Mouse (Mus musculus) forebrain, embryonic 12.5 days (tissue): ENCODE measurements around the gene Adamts18. TPM values are rescaled to one million over a fixed set of nuclear protein-coding genes. Genes with fewer than 3 reads are reported as not detected.

ENCODE experiments used
- ATAC-seq: fragments of 200-750 bp; cut with Nextera tagmentation; 2 replicates; pipeline ENCODE4 v1.8.0; 2017; ENCODE audit warnings: moderate TSS enrichment; ENCODE audit not compliant: low FRiP score
- H3K27ac ChIP-seq: fragments of 300-500 bp; sonication (generic); 2 replicates; pipeline ENCODE4 v1.5.1; 2016; ENCODE audit warnings: mild to moderate bottlenecking
- H3K27me3 ChIP-seq: fragments of 300-500 bp; sonication (generic); 2 replicates; pipeline ENCODE4 v1.6.1; 2016; ENCODE audit warnings: mild to moderate bottlenecking
- H3K36me3 ChIP-seq: fragments of 300-500 bp; sonication (generic); replicated peaks from 2 replicates; pipeline ENCODE4 v1.6.1; 2016; ENCODE audit warnings: mild to moderate bottlenecking
- H3K4me1 ChIP-seq: fragments of 300-500 bp; sonication (generic); 2 replicates; pipeline ENCODE4 v1.6.1; 2016
- H3K4me2 ChIP-seq: fragments of 300-500 bp; sonication (generic); 2 replicates; pipeline ENCODE4 v1.6.1; 2016; ENCODE audit warnings: mild to moderate bottlenecking, moderate library complexity
- H3K4me3 ChIP-seq: fragments of 300-500 bp; sonication (generic); replicated peaks from 2 replicates; pipeline ENCODE4 v1.5.1; 2016; ENCODE audit warnings: mild to moderate bottlenecking
- H3K9ac ChIP-seq: fragments of 300-500 bp; sonication (generic); 2 replicates; pipeline ENCODE4 v1.6.1; 2016; ENCODE audit warnings: mild to moderate bottlenecking
- H3K9me3 ChIP-seq: fragments of 300-500 bp; sonication (generic); 2 replicates; pipeline ENCODE4 v1.6.1; 2016
- WGBS: fragments of 180-500 bp; shearing (Covaris S2); methylation state at CpG from one replicate; pipeline ENCODE4 v1.1.7; 2016; 5-methylcytosine and 5-hydroxymethylcytosine counted together
- polyA plus RNA-seq: library from polyadenylated mRNA; unstranded; fragments of >200 nt; fragmentation: Nextera tagmentation; extraction: Ambion mirVana; gene quantifications from 2 replicates; pipeline ENCODE4 v1.2.1, GENCODE M21; 2016

Adamts18 gene
- polyA plus RNA-seq, 1 experiment from 2014 or later: 5.6 TPM

DNA sequence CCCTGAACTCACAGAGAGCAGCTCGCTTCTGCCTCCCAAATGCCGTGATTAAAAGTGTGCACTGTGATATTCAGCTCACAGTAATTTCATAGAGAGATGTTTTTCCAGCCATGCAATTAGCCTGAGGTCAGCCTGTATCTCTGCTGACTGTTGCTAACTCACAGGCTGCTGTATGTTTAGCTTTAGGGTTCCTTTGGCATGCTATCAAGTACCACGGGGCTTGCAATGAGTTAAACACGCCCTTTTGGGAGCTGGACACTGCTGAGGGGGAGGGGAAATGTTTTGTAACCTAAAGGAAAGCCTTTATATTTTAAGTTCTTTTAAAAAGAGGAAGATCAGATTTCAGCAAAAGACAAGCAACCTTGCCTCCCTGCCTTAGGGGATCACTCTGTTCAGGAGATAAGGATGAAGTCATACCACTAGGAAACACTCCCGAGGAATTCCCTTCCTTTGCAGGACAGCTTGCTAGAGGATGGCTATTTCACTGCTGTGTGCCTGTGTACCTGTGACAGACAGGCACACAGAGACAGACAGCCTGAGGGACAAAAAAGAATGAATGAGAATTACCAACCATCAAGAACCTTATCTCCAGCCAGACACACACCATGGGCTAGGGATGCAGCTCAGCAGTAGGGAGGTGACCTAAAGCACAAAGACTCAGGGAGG is 124.5 kb downstream of the Adamts18 start:
- H3K4me3 ChIP-seq: no peak overlapping the region
- H3K36me3 ChIP-seq: no peaks in the 10 kb centered on the region
- H3K4me2 ChIP-seq: no peak overlapping the region
- ATAC-seq: no peak
- H3K9ac ChIP-seq: no peak overlapping the region
- no peaks in the 10 kb centered on the region for H3K27me3 ChIP-seq
- no peaks in the 10 kb centered on the region for H3K9me3 ChIP-seq
- no peak overlapping the region for H3K27ac ChIP-seq
- WGBS: 57% methylated on average over 5 of the region's 5 CpGs
- peaks cover 7% of the 10 kb centered on the region; the same call in 1 of the 2 replicates for H3K4me1 ChIP-seq

DNA sequence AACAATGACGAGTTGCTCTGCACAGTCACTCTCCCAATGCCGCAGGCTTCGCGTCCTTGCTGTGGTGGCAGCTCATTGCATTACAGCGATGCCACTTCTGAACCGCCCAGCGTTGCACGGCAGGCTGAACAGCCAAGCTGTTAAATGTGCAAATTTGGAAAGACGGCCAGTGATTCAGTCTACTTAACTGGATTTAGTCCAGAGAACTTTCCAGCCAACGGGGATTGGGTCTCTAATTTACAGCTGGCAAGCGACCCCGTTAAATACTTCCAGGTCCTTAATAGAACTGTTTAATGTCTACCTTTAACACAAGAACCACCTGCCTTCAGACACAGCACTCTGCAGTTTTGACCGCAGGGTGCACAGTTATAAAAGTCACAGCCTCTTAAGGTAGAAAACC is 127.1 kb downstream of the Adamts18 start:
- Histone ChIP-seq H3K4me1 (peaks cover 7% of the 10 kb centered on the region; the same call in 1 of the 2 replicates), H3K9ac (no peak overlapping the region), H3K4me3 (no peak overlapping the region), H3K36me3 (no peaks in the 10 kb centered on the region), H3K27ac (no peak overlapping the region), H3K9me3 (no peaks in the 10 kb centered on the region), H3K27me3 (no peaks in the 10 kb centered on the region), H3K4me2 (no peak overlapping the region)
- 84% methylated on average over 13 of the region's 13 CpGs for WGBS
- ATAC-seq: no peak

DNA sequence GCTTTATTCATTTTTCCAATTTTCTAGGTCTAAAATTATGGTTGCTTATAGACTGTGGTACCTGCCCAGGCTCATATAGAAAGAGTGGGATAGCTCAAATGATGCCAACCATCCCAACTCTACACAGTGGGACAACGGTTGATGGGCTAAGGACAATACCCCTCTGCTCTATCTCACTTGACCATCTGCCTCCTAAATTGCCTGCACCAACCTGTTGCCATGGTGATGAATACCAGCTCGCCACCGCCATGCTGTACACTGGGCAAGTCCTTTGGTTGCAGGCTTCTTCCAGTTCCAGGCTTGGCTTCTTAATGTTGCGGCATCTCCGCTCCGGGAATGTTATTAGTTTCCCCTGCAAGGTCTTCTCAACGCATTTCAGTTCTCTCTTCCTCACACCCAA is 143.6 kb downstream of the Adamts18 start:
- 0 out of 2 replicates have a peak, but pooled peaks have one; percentile 41 for ATAC-seq
- H3K27ac ChIP-seq: 0 out of 2 replicates have a peak overlapping the region, but pooled peaks have one; percentile 19
- peaks cover 10% of the 10 kb centered on the region for H3K4me1 ChIP-seq
- WGBS: 63% methylated on average over 7 of the region's 7 CpGs
- no peaks in the 10 kb centered on the region for H3K27me3 ChIP-seq
- no peaks in the 10 kb centered on the region for H3K36me3 ChIP-seq
- H3K9me3 ChIP-seq: no peaks in the 10 kb centered on the region
- no peak overlapping the region for H3K4me3 ChIP-seq
- H3K4me2 ChIP-seq: no peak overlapping the region
- no peak overlapping the region for H3K9ac ChIP-seq

DNA sequence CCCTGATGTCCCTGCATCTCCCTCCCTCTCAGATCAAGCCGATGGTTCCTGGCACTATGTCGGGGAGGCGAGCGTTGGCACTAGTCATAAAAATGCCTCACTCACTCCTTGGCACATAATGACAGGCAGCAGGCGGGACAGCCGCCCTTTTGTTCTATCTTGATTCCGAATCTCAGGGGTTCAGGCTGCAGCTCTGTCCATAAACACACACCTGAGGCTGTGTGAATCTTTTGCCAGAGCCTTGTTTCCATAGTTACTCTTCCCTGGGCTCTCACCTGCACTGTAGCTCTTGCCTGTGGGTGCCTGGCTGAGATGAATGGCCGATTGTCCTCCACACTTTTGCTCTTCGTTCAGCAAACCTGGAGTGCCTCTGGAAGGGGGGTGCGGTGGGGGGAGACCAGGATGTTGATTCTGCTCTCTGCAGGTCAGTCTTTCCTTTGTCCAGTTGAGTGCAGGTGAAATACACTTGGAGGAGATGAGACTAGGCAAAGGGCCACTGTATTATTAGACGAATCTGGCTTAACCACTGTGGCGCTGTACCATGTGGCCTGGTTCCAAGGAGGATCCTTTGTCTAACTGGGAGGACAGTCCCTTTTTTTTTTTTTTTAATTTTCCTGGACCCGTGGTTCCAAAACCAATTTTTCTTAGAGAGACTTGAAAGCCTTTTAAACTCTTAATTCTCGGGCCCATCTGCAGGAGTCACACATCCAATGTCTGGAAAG is 156.8 kb downstream of the Adamts18 start:
- H3K36me3 ChIP-seq: no peaks in the 10 kb centered on the region
- no peak overlapping the region for H3K27ac ChIP-seq
- no peaks in the 10 kb centered on the region for H3K9me3 ChIP-seq
- WGBS: 76% methylated on average over 14 of the region's 14 CpGs
- H3K9ac ChIP-seq: no peak overlapping the region
- H3K4me2 ChIP-seq: no peak overlapping the region
- no peaks in the 10 kb centered on the region for H3K27me3 ChIP-seq
- H3K4me3 ChIP-seq: no peak overlapping the region
- ATAC-seq: no peak
- H3K4me1 ChIP-seq: 0 out of 2 replicates have a peak, but pooled peaks cover 3% of the 10 kb centered on the region

DNA sequence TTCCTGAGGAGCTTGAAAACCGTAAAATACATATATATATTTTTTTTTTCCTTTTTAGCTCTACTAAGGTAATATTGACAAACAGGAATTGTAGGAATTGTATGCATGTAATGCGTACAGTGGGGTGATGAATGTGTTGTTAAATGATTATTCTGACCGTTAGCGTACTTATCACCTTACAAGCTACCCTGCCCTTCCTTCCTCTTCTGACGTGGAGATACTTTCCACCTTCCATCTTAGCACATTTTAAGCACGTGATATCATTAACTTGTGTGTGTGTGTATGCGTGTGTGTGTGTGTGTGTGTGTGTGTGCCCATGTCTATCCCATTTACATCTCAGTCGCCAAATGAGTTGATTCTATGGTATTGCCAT is 160.0 kb downstream of the Adamts18 start:
- 90% methylated on average over 8 of the region's 8 CpGs for WGBS
- Histone ChIP-seq H3K27ac (no peak overlapping the region), H3K4me3 (no peak overlapping the region), H3K9ac (no peak overlapping the region), H3K36me3 (no peaks in the 10 kb centered on the region), H3K9me3 (no peaks in the 10 kb centered on the region), H3K4me1 (0 out of 2 replicates have a peak, but pooled peaks cover 3% of the 10 kb centered on the region), H3K27me3 (no peaks in the 10 kb centered on the region), H3K4me2 (no peak overlapping the region)
- no peak for ATAC-seq

DNA sequence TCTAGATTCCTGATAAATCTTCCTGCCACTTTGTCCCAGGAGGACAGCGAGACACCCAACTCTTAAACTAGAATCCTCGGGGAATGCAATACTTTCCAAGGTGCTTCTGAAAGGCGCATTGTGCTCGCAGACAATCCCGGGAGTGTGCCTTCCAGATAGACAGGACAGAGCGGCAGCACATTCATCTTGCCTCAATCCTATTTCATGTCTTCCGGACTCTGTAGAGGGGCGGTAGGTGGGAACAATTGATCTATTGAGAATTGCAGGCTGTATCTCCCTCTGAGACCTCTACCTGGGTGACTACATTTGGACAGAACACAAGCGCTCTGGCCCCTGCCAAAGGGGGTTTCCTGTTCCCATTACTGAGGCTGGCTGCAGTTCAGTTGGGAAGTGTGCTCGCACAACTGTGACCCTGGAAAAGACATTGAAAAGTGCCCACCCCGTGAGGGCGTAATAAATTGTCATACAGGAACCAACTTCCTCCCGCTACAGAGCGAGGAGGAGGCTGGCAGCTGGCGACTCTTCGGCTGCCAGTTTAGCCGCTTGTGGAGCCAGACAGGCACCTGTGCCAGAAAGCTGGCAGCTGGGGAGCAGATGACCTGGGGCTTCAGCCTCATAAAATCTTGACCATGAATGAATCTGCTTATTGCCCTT is 160.5 kb downstream of the Adamts18 start:
- Histone ChIP-seq H3K9ac (no peak overlapping the region), H3K4me2 (no peak overlapping the region), H3K4me3 (no peak overlapping the region), H3K27ac (no peak overlapping the region), H3K4me1 (0 out of 2 replicates have a peak, but pooled peaks cover 3% of the 10 kb centered on the region), H3K9me3 (no peaks in the 10 kb centered on the region), H3K36me3 (no peaks in the 10 kb centered on the region), H3K27me3 (no peaks in the 10 kb centered on the region)
- WGBS: 85% methylated on average over 17 of the region's 17 CpGs
- no peak for ATAC-seq

DNA sequence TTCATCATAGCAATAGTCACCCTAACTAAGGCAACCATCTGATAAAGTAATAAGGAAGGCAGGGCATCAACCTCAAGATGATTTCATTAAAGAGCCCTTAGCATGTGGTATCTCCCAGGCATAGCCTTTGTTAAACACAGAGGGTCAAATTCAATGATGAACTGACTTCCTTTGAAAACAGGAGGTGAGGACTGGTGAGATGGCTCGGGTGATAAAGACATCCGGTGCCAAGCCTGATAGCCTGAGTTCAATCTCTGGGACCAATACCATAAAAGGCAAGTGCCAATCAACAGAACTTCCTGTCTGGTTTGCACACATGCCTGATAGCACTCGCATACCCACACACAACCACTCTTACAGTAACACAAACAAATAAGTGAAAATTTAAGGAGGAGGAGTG is 169.2 kb downstream of the Adamts18 start:
- no peak overlapping the region for H3K27ac ChIP-seq
- ATAC-seq: no peak
- H3K4me3 ChIP-seq: no peak overlapping the region
- H3K9ac ChIP-seq: no peak overlapping the region
- H3K9me3 ChIP-seq: no peaks in the 10 kb centered on the region
- no peaks in the 10 kb centered on the region for H3K4me1 ChIP-seq
- no peak overlapping the region for H3K4me2 ChIP-seq
- no peaks in the 10 kb centered on the region for H3K36me3 ChIP-seq
- H3K27me3 ChIP-seq: no peaks in the 10 kb centered on the region
- WGBS: 88% methylated on average over 3 of the region's 3 CpGs

DNA sequence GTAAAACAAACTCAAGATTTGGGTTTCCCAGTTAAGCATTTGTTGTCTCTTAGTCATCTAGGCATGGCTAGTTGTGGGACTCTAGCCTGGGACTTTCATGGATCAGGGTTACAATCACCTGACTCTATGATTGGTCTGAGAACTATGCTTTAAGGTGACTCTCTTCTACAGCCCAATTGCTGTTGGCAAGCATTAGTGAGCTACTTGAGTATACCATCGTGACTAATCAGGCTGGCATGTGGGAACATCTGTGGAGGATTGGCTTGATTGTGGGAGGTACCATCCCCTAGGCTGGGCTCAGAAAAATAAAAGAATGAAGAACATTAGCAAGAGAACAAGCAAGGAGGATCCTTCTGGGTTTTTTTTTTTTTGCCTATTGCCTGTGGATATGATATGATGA is 171.7 kb downstream of the Adamts18 start:
- Histone ChIP-seq H3K36me3 (no peaks in the 10 kb centered on the region), H3K27ac (no peak overlapping the region), H3K4me3 (no peak overlapping the region), H3K4me2 (no peak overlapping the region), H3K9ac (no peak overlapping the region), H3K27me3 (no peaks in the 10 kb centered on the region), H3K4me1 (peaks cover 8% of the 10 kb centered on the region; the same call in 1 of the 2 replicates), H3K9me3 (no peaks in the 10 kb centered on the region)
- 89% methylated on average over 1 of the region's 1 CpGs for WGBS
- ATAC-seq: no peak

DNA sequence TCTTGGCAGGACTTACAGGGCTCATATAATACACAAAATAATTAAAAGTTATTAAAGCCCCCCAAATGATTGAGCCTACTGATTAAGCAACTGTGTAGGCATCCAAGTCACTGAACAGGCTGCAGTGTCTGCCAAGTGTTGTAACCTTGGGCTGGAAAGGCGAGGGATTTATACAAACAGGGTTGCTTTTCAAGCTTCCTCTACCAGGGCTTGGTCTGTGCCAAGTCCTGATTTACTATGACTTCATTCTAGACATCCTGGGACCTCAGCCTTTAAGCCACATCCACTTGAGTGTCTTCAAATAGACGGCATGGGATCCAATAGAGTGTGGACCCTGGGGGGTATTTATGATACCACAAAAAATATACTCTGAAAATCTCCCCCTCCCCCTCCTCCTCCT is 173.3 kb downstream of the Adamts18 start:
- no peak overlapping the region for H3K4me3 ChIP-seq
- no peaks in the 10 kb centered on the region for H3K27me3 ChIP-seq
- no peak overlapping the region for H3K4me2 ChIP-seq
- no peak overlapping the region for H3K9ac ChIP-seq
- no peak for ATAC-seq
- H3K36me3 ChIP-seq: no peaks in the 10 kb centered on the region
- H3K4me1 ChIP-seq: peaks cover 8% of the 10 kb centered on the region; the same call in 1 of the 2 replicates
- 81% methylated on average over 2 of the region's 2 CpGs for WGBS
- H3K27ac ChIP-seq: no peak overlapping the region
- no peaks in the 10 kb centered on the region for H3K9me3 ChIP-seq

DNA sequence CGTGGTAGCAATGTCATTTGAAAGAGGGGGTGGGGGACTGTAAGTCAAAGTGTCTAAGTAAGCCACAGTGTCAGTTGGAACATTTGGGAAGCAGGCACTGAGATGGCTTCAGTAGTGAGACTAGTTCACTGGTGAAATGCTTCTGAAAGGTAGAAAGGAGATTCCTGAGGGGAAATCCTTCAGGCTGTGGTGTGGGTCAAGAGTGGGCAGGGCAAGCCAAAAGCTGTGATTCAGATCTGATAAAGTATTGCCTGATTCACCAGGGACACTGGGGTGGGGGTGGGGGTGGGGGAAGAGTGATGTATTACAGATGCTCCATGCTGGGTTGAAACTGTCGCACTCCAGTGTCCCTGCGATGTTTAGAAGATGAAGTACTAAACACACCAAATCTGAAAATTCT is 173.9 kb downstream of the Adamts18 start:
- no peak for ATAC-seq
- Histone ChIP-seq H3K36me3 (no peaks in the 10 kb centered on the region), H3K27ac (no peak overlapping the region), H3K9me3 (no peaks in the 10 kb centered on the region), H3K27me3 (no peaks in the 10 kb centered on the region), H3K4me1 (peaks cover 8% of the 10 kb centered on the region; the same call in 1 of the 2 replicates), H3K4me2 (no peak overlapping the region), H3K9ac (no peak overlapping the region), H3K4me3 (no peak overlapping the region)
- WGBS: 93% methylated on average over 3 of the region's 3 CpGs

DNA sequence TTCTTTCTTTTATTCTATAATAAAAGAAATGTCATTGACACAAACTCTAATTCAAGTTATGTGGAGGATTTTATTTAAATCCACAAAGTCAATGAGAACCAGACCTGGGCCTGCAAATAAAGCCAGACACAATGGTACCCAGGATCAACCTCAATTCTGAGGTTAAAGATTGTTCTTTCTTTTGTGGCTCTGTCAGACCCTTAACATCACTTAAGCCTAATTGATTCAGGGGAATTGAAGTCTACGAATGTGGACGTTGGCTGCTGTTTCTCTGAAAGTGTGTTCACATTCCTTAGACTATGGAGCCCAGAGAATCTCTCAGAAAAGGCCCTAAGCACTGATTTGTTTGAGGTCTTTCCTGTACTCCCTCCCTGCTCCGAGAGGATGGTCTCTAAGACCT is 175.2 kb downstream of the Adamts18 start:
- no peak overlapping the region for H3K27ac ChIP-seq
- no peak overlapping the region for H3K9ac ChIP-seq
- no peaks in the 10 kb centered on the region for H3K9me3 ChIP-seq
- no peaks in the 10 kb centered on the region for H3K36me3 ChIP-seq
- no peaks in the 10 kb centered on the region for H3K27me3 ChIP-seq
- H3K4me1 ChIP-seq: peaks cover 8% of the 10 kb centered on the region; the same call in 1 of the 2 replicates
- H3K4me2 ChIP-seq: no peak overlapping the region
- 16% methylated on average over 3 of the region's 3 CpGs for WGBS
- H3K4me3 ChIP-seq: no peak overlapping the region
- ATAC-seq: no peak

DNA sequence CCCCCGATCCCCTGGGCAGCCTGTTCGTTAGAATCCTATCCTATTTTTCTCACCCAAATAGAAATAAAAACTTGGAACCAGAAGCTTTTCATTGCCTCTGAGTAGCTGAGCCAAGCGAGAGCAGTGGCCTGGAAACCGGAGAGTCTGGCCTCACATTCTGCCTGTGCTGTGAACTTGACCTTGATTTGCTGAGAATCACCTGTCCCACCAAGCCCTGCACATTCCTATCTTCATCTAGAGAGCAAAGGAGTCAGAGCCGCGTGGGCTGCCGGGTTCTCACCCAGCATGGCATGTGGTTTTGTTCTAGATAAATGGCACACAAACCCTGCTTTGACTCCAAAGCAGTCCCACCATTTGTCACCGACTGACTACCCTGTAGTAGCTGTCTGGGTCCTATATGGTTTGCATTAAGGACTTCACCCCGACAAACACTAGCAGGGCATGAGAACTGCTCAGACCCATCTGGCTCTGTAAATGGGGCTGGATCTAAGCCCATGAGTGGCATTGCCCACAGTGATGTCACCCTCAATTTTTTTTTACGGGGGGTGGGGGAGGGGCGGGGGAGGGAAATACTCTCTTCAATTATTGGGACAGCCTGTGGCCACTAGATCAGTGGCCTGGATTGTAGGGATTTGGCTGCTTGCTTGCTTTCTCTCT is 175.8 kb downstream of the Adamts18 start:
- 65% methylated on average over 11 of the region's 11 CpGs for WGBS
- ATAC-seq: peak; percentile 53; the same call in 1 of the 2 replicates

More for the DNA sequence above, 175.8 kb downstream of the Adamts18 start:
- Histone ChIP-seq H3K27ac (no peak overlapping the region), H3K9me3 (no peaks in the 10 kb centered on the region), H3K4me1 (peaks cover 8% of the 10 kb centered on the region; the same call in 1 of the 2 replicates), H3K4me2 (no peak overlapping the region), H3K9ac (no peak overlapping the region), H3K36me3 (no peaks in the 10 kb centered on the region), H3K27me3 (no peaks in the 10 kb centered on the region), H3K4me3 (no peak overlapping the region)
